Mouse (Mus musculus): Measurements from ENCODE around the gene Ppp3ca.

The Ppp3ca gene

GRCm38 (mm10) chr3:136813886-136814285 is 144.0 kb downstream of the Ppp3ca start:
- no peak for DNase-seq (ENCODE audit: low spot score)

DNA sequence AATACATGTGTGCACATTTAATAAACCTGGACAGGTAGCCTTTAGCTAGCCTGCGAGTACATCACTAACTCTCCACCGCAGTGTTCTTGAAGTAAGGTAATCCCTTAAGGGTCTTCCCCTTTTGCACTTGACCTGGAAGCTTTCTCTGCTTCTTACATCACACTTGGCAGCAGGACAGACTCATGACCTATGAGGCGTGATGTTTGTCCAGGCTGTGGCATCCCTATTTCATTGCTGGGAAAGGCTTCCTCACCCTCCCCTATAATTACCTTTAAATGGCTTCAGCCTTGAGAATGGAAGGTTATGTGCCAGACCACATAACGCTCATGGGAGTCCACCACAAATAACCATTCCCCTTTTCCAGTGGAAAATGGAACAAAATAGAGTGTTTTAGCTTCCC is 145.0 kb downstream of the Ppp3ca start:
- DNase-seq (ENCODE audit: low spot score) = no peak

GRCm38 (mm10) chr3:136816319-136816718 is 146.4 kb downstream of the Ppp3ca start:
- no peak for DNase-seq (ENCODE audit: low spot score)

- no peak for DNase-seq (ENCODE audit: low spot score)
Observed at GRCm38 (mm10) chr3:136818997-136819396, 149.1 kb downstream of the Ppp3ca start.

GRCm38 (mm10) chr3:136821039-136821438 is 151.1 kb downstream of the Ppp3ca start:
- DNase-seq (ENCODE audit: low spot score) = no peak

GRCm38 (mm10) chr3:136821993-136822392 is 152.1 kb downstream of the Ppp3ca start:
- DNase-seq (ENCODE audit: low spot score) = no peak

DNA sequence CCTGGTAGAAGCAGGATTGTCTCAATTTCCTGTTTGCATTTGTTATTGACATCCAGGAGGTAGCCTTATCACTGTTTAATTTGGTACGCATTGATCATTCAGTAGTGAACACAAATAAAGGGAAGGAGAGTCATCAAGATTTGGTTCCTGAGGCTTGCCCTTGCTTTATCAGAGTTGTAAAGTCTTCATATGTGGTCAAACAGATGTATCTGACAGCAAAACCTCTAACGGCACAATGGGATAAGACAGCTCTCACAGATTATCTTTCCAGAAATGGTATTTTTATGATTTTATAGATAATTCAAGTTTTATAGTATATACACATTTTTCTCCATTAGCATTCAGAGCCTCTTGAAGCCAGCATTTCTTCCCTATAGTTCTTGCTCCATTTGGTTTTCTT is 152.5 kb downstream of the Ppp3ca start:
- DNase-seq (ENCODE audit: low spot score) = no peak

GRCm38 (mm10) chr3:136828451-136828850 is 158.5 kb downstream of the Ppp3ca start:
- DNase-seq (ENCODE audit: low spot score) = no peak

DNA sequence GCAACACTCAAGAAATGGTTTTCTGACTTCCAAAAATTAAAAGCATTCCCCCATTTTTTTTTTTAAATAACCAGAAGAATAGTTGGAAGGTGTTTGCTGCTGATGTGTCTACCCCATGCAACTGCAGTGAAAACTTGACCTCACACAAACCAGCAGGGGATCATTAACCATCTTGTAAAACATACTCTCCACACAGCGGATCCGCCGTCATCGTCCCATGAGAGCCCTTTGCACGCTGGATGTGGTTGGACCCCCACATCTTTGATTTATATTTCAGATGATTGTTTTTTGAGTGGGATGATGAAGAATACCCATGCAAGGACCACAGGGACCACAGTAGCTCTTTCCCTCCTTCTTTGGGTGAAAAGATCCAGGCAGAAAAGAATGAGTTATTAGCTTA is 159.2 kb downstream of the Ppp3ca start:
- no peak for DNase-seq (ENCODE audit: low spot score)

DNA sequence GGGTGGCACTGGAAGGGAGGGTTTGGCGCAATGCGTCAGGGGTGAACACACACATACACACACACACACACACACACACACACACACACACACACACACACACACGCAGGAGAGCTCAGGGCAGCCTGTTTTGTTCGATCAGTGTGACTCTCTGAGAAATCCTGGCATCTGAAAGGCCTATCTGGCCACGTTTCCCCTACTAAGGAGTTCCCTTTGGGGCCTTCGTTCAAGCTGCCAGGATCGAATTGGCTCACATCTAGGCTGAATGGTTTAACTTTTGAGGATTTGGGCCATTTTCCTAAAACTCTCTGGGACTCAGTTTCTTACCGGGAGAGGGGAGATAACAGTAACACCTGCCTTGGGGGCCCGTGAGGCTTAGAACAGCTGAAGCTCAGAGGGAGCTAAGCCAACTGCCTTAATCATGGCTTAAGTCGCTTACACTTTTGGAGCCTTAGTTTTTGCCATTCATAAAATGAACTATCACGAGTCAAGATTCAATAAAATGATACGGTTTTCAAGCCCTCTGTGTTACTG is 160.8 kb downstream of the Ppp3ca start:
- DNase-seq (ENCODE audit: low spot score) = no peak

- DNase-seq (ENCODE audit: low spot score) = no peak
Observed at GRCm38 (mm10) chr3:136833003-136833745, 163.2 kb downstream of the Ppp3ca start.

- DNase-seq (ENCODE audit: low spot score) = peak; percentile 43
Observed at GRCm38 (mm10) chr3:136833893-136834292, 164.0 kb downstream of the Ppp3ca start.

GRCm38 (mm10) chr3:136835851-136836250 is 165.9 kb downstream of the Ppp3ca start:
- no peak for DNase-seq (ENCODE audit: low spot score)

DNA sequence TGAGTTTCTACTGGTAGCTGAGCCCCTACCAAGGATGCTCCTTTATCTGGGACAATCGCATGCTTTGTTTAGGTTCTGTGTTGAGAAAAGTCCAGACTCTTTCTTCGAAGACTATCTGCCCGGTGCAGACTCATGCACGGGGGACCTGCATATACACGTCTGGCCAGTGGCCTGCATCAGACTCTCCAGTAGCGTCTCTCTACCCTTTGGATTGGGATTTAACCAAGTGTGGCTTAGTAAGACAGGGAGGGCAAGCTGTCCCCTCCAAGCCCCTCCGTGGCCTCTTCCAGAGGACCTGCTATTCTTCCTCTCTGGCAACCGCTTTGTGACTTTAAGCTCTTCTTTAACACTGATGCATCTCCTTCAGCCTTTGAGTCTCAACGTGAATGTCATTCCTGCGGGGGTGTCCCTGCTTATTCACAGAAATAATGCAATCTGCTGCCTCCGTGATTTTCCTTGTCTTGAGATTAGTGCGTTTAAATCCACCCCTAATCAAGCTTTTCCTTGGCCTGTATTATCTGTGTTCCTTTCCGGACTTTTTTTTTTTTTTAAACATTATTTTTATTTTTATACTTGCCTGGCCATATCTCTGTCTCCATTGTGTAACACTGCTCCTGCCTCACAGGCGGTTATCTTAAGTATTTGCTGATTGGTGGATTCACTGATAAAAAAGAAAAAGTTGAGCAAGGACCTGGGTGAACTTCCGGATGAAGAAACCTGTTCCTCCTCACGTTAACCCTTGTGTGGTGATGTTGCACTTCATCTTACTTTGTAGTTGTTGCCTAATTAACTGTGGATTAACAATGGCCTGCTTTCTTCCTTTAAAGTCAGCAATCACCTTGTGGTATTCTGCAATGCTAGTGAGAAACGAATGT is 166.6 kb downstream of the Ppp3ca start:
- no peak for DNase-seq (ENCODE audit: low spot score)

DNA sequence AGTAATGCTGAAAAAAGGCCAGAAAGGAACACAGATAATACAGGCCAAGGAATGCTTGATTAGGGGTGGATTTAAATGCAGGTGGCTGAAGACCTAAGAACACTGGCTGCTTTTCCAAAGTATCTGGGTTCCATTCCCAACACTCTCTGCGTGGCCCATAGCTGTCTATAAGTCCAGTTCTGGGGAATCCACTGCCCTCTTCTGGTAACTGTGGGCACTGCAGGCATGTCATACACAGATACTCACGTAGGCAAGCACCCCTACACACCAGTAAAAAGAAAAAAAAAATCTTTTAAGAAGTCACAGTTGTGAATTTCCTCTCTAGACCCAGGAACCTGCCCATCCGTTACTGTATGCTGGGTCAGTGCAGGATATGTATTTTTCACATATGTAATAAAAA is 167.7 kb downstream of the Ppp3ca start:
- peak; percentile 43 for DNase-seq (ENCODE audit: low spot score)

DNA sequence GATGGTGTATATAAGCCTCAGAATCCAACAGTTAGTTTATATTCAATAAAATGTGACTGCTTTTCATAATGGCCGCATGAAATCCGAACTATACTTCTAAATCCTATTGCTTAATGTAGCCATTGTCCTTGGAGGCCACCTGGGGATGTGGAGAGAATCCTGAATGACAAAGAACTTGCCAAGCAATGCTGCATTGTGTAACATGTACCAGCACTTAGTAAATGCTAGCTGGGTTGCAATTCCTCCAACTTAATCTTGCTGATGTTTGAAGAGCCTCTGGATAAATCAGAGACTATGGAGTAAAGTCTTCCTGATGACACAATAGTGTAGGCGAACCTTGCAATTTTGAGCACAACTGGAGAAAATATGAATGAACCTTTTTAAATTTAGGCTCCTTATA is 171.4 kb downstream of the Ppp3ca start:
- DNase-seq (ENCODE audit: low spot score) = no peak

- DNase-seq (ENCODE audit: low spot score) = no peak
Observed at GRCm38 (mm10) chr3:136842384-136842783, 172.5 kb downstream of the Ppp3ca start.

DNA sequence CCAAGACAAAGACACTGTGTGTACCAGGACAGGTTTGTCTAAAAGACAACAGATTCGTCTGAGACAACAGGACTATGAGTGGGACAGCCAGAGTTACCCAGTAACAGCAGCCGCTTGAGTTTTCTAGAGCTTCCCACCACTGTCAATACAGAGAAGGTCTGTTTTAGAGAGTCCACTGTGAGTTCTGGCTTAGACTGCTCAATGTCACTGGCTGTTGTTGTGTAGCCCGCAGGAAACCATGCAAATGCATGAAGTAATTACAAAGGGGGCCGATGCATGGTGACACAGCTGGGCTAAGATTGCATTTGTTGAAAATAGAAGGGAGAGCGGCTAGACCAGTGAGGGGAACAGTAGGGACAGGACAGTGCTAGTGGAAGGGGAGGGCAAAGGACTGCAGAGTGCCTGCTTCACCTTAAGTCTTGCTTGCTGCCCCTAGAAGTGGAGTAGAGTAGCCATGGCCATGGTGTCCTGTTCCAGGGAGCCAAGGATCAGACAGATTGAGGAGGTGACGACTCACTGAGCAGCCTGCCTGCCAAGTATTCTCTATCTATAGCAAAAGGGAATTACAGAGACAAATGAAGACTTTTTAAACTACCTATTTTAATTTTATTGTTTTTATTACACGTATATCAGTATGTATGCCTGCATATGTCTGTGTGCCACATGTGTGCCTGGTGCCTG is 174.0 kb downstream of the Ppp3ca start:
- DNase-seq (ENCODE audit: low spot score) = no peak

- DNase-seq (ENCODE audit: low spot score) = no peak
Observed at GRCm38 (mm10) chr3:136849035-136849434, 179.1 kb downstream of the Ppp3ca start.

DNA sequence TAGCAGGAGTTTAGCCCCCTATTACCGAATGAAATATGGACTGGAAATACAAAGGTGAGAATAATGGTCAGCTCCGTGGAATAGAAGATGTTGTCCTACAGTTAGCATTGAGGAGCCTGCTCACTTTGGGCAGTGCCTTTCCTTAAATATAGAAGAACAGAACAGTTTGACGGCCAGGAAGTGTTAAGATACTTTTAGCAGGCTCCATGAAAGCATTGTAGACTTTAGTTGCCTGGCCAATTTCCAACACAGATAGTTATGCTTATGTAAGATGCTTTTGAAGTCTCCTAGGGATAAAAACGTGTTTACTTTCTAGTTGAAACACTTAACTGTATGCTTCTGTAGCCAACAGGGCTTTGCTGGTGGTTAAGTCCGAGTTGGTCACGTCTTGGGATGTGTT is 183.0 kb downstream of the Ppp3ca start:
- no peak for DNase-seq (ENCODE audit: low spot score)

- no peak for DNase-seq (ENCODE audit: low spot score)
Observed at GRCm38 (mm10) chr3:136853596-136853995, 183.7 kb downstream of the Ppp3ca start.

DNA sequence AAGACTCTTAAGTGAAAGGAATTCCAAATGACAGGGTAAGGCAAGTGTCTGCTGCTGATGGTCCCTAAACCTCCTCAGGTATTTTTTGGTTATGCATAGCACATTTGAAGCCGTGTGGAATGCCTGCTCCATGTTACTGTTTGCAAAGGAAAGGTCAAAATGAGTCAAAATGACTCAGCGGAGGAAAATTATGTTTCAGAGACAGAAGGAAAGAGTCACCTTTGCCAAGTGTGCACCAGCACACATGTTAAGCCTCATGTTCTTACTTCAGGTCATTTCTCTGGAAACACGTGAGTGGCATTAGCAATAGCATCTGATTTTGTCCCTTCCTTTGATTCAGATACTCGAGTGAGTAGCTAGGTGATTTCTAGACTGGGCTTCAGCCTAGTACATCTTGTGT is 186.1 kb downstream of the Ppp3ca start:
- no peak for DNase-seq (ENCODE audit: low spot score)

Data from urinary bladder, postnatal 14 days (tissue).